Mouse (Mus musculus) heart, postnatal 14 days (tissue): ENCODE measurements around the gene Gpx4. TPM values are rescaled to one million over a fixed set of nuclear protein-coding genes. Genes with fewer than 3 reads are reported as not detected.

Experiments used
- DNase-seq, 2 experiments: peaks; one replicate each; pipeline ENCODE4 v3.0.0; 2021 to 2022
- intact Hi-C: fragments of 180-260 bp; cut with DNase I; formaldehyde crosslinking; loops from one replicate; pipeline ENCODE4 v1.15.1; 2025
- total RNA-seq, 2 experiments: library from RNA; stranded (reverse); gene quantifications; 2 replicates each; pipeline ENCODE4 v1.2.3; 2021

Gene Gpx4
- total RNA-seq, 2 experiments from 2014 or later: 636 to 681 TPM

DNA sequence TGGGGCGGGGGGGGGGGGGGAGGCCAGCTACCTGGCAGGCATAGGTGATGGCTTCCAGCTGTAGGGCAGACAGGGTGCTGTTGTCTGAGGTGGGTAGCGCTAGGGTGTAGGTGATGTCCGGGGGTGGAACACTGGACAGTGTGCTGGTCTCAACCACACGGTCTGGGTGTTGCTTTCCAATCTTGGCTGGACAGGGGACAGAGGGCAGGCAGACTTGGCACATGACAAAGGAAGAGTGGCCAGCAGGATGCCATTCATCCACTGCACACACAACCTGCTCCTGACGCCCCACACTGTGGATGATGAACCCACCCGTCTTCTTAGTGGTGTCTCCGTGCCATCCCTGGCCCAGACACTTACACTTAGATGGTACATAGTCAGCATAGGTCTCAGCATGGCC is 22.3 kb downstream of the Gpx4 start:
- intact Hi-C loops: no loop called here
- no peak for DNase-seq

DNA sequence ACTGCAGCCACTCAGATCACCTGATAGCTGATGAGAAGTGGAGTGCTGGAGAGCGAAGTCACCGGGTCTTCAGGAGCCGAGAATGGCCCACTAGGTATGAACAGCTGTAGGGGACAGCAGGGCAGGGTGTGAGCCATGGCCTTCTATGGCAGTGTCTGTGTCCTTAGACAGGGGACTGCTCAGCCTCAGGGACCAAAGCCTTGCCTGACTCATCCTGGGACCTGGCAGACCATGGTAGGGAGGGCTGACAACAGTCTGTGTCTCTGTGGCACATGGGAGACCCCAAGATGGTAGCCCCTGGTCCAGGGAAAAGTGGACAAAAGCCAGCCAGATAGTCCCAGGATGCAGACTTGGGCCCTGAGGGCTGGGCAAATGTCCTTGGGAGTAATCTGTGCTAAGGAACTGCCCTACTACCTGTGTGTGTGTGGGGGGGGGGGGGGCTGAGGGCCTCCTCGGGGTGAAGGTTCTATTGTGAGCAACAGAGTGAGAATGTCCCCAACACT is 23.0 kb downstream of the Gpx4 start:
- intact Hi-C loops: loop anchor here (5.0 kb wide), 1 partner anchor 42 kb away; no protein-coding TSS in a partner anchor
- no peak for DNase-seq

DNA sequence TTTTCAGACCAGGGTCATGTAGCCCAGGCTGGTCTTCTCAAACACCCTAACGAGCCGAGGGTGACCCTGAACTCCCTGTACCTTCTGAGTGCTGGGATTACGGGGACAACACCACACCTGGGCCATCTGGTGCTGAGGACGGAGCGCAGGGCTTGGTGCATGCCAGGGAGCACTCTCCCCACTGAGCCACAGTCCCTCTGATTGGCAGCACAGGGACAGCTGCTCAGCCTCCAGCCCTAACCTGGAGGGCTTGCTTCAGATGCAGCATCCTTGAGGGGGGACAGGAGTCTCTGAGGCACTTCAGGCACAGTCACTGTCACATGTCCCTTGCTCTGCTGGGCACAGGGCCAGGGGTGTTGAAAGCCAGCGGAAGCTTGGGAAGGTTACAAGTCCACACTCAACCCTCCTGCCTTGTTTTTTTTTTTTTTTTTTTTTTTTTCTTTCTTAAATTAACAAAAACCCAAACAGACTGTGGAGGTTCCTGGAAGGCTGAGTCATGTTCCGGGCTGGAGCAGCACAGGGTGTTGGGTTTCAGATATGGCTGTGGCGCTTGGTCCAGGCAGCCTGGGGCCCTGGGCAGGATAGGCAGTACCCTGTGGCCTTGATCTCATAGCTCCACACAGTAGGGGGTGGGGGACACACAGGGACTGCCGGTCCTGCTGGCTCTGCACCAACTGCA is 24.0 kb downstream of the Gpx4 start:
- DNase-seq: peak; percentile 87 to 89
- intact Hi-C loops: loop anchor here (5.0 kb wide), 1 partner anchor 41 kb away; no protein-coding TSS in a partner anchor

DNA sequence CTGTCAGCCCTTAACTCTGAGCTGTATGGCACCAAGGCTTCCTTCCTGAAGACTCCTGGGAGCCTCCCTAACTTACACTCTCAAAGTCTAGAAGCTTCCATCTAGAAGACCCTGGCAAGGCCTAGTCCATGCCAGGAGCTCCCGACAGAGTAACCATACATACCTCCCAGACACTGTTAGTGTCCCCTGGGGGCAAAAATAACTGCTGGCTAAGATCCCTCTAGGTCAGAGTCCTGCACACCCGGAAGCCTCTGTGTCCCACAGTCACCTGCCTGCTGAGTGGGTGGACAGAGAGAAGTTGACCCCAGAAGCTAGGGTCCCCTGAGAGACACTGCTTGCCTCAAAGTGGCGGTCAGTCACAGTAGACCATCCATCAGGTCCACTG is 24.5 kb downstream of the Gpx4 start:
- no peak for DNase-seq
- intact Hi-C loops: loop anchor here (5.0 kb wide), 1 partner anchor 41 kb away; no protein-coding TSS in a partner anchor

DNA sequence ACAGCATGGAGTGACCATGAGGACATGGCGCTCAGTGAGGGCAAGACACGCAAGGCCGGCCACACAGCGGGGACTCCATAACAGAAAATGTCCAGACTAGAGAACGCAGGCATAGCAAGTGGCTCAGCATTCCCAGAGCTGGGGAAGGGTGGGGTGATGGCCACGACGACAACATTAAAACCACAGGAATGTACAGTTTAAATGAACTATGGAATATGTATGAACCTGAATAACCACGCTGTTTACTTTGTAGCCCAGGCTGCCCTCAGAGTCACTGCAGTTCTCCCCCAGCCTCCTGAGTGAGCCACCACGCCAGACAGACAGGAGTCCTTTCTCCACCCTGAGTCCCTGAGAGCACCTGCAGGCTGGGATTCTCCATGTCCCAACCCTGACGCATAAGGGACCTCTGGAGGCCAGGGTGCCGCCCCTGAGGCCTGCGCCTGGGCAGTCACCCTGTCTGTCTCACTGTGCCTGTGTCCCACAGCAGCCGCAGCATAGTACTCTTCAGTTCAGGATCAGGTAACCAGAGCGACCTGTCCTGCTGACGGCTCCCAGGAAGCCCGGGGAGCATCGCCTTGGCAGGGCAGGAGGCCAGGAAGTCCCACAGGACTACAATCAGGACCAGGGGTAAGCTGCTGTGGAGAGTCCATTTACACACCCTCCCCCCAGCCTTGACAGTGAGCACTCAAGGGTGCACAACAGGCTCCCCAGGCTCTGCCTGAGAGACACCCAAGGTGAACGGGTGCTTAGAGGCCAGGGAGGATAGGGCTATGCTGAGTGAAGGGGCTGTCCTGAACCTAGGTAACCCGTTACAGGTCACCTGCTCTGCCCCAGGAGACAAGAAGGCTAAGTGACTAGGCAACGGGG is 25.9 kb downstream of the Gpx4 start:
- DNase-seq: no peak
- intact Hi-C loops: loop anchor here (2.0 to 5.0 kb wide), 2 partner anchors 18 to 39 kb away; no protein-coding TSS in a partner anchor

DNA sequence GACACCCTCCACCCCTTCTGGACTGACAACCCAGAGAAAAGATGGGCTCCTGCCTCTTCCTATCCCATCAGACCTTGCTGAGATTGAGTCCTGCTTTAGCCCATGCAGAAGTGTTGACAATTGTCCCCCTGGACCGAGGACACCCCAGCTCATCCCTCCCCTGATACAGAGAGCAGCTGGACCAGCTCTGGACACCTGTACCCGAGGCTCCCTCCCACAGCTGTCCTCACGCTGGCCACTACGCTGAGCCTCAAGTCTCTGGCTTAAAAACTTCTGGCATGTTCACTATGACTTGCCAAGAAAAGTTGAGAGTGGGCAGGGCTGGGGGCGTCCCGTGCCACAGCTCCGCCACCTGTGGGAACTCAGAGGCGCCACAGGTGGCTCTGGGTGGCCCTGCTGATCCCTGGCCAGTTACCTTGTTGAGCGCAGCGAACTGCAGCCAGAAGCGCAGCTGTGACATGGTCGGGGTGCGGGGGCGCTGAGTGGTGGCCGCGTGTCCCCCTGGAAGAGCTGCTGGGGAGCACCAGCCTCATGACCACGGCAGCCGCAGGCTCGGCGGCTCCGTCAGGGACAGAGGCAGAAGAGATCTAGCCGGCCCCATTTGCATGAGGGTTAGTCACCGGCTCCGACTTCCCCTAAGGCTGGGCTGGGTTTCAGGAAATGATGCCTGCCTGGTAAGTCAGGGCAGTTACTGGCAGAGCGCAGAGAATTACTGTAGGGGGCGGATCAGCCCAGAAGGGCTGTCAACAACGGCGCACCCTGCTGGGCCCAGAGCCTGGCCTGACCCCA is 28.0 kb downstream of the Gpx4 start:
- intact Hi-C loops: loop anchor here (5.0 kb wide), 1 partner anchor 37 kb away; no protein-coding TSS in a partner anchor

DNA sequence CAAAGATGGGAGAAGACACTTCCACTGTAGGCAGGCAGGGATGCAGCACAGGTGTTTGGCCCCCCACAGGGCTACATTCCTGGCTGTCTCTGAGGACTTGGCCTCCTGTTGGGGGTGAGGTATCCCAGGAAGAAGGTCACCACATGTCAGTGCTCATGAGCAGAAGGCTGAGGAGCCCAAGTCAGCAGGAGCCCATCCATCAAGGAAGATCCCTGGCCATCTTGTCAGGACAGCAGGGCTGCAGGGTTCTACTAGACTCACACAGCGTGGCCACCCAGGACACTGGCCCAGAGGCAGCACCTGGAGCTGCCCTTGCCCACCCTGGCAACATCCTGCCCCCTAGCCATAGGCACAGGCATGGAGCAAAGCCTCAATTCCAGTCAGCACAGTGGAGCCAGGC is 29.0 kb downstream of the Gpx4 start:
- no peak for DNase-seq
- intact Hi-C loops: no loop called here

More for the DNA sequence above, 28.0 kb downstream of the Gpx4 start:
- peak; percentile 66 to 74 for DNase-seq

DNA sequence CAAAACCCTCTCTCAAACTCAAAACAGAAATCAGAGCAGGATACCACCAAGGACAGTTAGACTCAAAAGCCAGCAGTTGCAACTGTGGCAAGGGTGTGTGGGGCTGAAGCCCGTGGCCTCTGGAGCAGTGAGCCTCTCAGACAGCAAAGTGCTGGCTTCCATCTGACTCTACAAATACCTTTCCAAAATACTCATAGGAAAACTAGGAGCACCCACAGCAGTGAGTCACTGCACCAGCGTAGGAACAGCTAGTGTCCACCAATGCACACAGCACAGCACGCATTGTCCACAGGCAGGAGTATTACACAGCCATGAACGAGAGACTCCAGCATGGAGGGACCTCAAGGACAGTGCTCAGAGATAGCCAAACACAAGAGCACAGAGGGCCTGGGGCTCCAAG is 29.4 kb downstream of the Gpx4 start:
- no peak for DNase-seq
- intact Hi-C loops: no loop called here

DNA sequence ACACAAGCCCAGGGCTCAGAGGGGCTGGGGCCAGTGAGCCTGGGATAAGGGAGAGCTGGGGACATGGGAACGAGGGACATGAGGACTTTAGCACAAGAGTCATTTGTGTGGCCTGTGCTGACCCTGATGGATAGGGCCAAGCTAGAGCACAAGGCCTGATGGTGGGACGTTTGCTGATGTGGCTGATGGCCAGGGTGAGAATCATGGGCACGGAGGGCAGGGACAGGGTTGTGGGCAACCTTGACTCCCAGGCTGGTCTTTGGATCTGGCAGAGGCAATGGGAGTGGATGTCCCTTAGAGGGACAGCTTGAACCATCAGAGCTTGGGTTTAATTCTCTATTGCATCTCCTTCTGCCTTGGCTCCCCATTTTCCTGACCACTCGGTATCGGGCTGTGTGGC is 30.3 kb downstream of the Gpx4 start:
- DNase-seq: no peak
- intact Hi-C loops: no loop called here

DNA sequence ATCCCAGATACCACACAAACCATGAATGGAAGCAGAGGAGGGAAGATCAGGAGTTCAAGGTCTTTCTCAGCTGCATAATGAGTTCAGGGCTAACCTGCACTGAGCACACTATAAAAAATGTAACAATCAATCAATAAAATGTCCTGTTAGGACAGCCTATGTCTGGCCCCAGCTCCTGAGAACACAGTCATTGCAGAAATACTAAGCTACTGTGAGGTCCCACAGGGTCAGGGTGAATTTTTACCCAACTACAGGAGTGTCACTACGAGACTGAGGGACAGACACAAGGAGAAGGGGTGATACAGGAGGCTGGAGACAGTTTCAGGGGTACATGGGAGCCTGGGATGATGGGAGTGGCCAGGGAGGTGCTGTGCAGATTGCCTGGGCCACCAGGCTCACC is 31.4 kb downstream of the Gpx4 start:
- no peak for DNase-seq
- intact Hi-C loops: no loop called here

DNA sequence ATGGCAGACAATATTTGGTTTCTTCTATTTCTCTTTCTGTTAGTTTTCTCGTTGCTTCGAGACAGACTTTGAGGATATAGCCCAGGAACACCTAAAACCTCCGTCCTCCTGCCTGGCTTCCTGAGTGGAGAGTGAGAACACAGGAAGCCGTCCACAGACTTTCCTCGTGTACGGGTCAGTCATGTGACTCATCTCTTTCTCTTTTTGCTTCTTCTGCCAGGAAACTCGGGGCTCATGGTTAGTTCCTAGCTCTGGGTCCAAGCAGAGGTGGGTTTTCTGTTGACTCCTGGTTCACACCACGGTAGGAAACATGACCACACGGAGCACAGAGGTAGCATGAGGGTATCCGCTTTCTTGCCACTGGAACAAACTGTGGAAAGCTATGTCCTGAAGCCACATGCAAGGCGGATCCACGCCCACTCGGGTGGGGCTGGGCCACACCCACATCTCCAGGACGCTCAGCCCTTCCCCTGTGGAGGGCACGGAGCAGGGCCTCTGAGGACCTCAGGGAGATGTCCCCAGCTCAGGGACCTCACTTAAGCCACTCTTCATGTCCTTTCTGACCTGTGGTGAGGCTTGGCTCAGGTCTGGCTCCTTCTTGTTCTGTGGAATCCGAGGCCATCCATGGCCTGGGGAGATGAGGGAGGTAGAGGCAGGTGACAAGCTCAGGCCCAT is 33.6 kb downstream of the Gpx4 start:
- intact Hi-C loops: loop anchor here (2.0 kb wide), 1 partner anchor 16 kb away; no protein-coding TSS in a partner anchor
- DNase-seq: no peak

DNA sequence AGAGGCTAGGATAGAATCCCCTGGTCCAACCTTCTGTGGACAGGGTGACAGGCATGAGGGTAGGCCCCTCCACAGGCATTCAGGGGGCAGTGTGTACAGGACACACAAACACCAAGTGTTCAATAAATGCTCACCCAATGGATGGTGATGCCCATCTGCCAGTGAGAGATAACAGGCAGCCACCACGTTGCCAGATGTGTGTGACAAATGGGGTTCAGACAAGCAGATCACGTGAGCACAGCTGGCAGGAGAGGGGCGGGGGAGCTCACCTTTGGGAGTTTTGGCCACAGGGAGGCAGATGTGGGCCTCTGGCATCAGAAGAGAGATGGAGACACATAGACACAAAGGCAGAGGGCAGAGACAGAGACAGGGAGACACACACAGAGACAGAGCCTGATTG is 34.1 kb downstream of the Gpx4 start:
- DNase-seq: no peak
- intact Hi-C loops: loop anchor here (2.0 kb wide), 1 partner anchor 16 kb away; no protein-coding TSS in a partner anchor

DNA sequence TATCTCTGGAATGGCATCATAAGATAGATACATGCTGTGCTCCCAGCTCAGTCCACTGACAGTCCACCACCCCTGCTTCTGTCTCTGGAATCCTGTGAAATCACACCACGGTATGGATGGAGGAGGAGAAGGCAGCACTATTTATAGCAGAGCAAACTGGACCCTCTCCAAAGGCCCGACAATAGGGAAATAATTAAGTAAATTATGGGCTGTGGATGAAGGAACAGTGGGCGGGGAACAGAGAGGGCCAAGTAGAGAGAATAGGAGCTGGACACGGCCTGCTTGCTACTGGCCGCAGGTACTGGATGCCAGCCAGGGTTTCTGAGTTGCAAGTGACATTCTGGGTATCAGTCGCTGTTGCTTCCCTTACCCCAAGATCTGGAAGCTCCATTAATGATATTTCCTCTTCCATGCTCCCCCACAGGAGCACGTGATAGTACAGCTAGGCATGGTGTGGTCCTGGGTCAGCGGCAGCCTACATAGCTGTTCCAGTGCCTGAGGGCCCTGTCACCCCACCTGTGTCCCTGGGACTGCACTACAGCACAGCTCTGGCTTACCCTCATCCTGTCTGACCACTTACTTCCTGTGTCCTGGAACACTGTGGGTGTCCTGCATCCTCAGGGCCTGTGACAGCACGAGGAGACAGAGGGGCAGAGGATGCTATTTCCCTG is 38.0 kb downstream of the Gpx4 start:
- intact Hi-C loops: no loop called here
- peak; percentile 60 to 65 for DNase-seq

DNA sequence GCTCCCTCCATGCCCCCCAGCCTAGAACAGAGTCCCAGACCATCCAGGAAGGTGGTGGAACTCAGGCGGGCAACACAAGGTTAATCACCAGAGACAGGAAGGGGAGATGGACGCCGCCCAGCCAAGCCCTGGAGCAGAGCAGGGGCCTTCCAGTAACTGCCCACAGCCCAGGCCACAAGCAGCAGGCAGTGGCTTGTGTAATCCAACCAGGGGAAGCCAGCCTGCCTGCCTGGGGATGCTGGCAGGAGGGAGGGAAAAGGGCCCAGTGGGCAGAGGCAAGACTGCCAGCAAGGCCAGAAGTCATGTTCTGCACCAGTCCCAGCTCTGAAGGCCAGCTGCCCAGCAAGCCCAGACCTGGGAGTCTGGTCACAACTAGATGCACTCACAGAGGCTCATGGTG is 39.9 kb downstream of the Gpx4 start:
- DNase-seq: peak; percentile 40 to 44
- intact Hi-C loops: no loop called here

DNA sequence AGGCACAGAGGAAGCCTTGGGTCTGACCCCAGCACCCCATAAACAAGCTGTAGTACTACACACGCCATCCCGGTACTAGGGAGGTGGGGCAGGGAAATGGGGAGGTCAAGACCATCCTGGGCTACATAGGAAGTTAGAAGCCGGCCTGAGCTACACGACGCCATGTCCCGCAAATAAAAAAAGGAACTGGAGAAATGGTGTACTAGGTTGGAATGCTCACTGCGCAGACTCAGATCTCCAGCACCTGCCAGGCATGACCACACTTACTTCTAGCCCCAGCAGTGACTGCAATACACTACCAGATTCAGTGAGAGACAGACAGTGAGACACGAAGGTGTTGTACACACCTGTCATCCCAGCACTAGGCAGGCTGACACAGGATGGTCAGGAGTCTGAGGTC is 40.5 kb downstream of the Gpx4 start:
- DNase-seq: no peak
- intact Hi-C loops: no loop called here

DNA sequence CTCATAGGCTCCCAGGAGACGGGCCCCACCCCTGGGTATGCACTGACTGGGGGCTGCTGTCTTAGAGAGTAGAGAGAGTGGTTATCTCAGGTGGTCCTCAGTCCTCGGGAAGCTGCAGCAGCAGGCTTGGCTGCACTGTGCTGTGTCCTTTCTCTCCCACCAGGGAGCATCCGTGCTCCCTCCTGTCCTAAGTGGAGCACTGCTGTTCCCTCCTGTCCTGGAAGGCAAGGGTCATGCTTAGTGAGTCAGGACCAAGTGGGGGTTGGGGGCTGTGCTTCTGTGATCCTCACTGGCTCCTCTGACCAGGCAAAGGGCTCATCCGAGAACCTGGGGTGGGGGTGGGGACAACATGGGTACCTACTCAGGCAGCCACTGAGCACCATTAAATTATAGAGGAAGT is 42.2 kb downstream of the Gpx4 start:
- DNase-seq: no peak
- intact Hi-C loops: no loop called here

DNA sequence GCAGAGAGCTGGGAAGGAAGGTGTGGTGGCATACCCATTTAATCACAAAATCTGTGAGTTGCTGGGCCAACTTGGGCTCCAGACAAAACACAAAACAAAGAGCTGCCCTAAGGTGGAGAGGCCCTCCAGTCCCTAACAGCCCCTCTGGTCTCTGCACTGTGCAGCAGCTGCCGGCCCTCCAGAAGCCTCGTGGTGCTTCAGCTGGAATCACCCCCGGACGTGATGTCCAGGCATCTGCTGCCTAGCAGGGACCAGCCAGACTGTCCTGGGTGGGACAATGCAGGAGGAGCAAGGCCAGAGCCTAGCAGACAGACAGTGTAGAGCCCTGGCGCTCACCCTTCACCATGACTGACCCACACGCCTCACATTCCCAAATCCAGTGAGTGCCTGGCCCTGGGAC is 44.6 kb downstream of the Gpx4 start:
- no peak for DNase-seq
- intact Hi-C loops: no loop called here

DNA sequence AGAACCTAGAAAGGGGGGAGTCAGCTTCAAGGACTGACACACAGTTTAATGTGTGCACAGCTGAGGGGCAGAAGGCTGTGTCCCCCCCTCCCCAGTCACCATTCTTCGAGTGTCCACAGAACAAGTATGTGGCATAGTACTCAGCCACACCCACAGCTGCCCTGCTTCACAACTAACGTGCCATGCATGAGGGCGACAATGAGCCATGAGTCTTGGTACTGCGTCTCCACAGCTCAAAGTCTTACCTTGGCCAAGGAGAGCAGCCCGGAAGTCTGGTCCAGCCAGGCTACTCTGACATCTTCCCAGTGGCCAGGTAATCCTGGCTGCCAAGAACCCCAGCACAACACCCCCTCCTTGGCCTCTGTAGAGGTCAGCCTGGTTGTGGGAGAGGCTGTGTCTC is 45.7 kb downstream of the Gpx4 start:
- intact Hi-C loops: no loop called here
- no peak for DNase-seq

DNA sequence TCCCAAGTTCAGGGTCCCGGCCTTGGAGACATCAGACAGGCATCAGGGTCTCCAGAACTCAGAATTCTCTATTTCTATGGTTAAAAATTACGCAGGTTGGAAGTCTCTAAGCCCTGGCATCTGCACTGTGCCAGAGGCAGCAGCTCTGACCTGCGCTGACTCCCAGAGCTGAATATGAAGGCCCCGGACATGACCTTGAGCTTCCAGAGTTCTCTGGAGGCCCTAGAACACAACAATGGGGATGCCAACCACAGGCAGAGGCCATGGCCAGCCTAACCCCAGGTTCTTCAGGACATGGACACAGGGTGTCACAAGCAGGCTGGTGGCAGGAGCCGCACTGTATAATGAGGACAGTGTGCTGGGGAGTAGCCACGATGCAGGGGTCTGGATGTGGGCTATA is 47.1 kb downstream of the Gpx4 start:
- DNase-seq: no peak
- intact Hi-C loops: no loop called here
